Mouse (Mus musculus) testis, adult 2 months (tissue): ENCODE results near the gene Abi1. TPM values are rescaled to one million over a fixed set of nuclear protein-coding genes. Genes with fewer than 3 reads are reported as not detected.

ENCODE experiments used
- H3K27ac ChIP-seq: fragments of 200-500 bp; 2 replicates; pipeline ENCODE4 v1.5.1; 2012; ENCODE audit warnings: low read depth, low read length; ENCODE audit not compliant: control insufficient read depth, insufficient read depth
- H3K27me3 ChIP-seq: fragments of 200-500 bp; 2 replicates; pipeline ENCODE4 v1.6.1; 2012; ENCODE audit warnings: mild to moderate bottlenecking, low read length, moderate library complexity; ENCODE audit not compliant: control insufficient read depth, insufficient read depth
- H3K36me3 ChIP-seq: fragments of 200-500 bp; 2 replicates; pipeline ENCODE4 v1.6.1; 2012; ENCODE audit warnings: mild to moderate bottlenecking, low read length; ENCODE audit not compliant: control insufficient read depth, insufficient read depth
- H3K4me1 ChIP-seq: fragments of 200-500 bp; 2 replicates; pipeline ENCODE4 v1.6.1; 2012; ENCODE audit warnings: low read length; ENCODE audit not compliant: control insufficient read depth, insufficient read depth
- H3K4me3 ChIP-seq: fragments of 200-500 bp; 2 replicates; pipeline ENCODE4 v1.5.1; 2012; ENCODE audit warnings: low read depth, mild to moderate bottlenecking, low read length, moderate library complexity, mixed read lengths; ENCODE audit not compliant: control insufficient read depth
- CTCF ChIP-seq: fragments of 200-500 bp; IDR thresholded peaks from 2 replicates; pipeline ENCODE4 v1.5.1; 2012; ENCODE audit warnings: low read depth, mild to moderate bottlenecking, inconsistent platforms, low read length, moderate library complexity; ENCODE audit not compliant: control insufficient read depth, insufficient read depth, insufficient replicate concordance
- POLR2A ChIP-seq: fragments of 200-500 bp; IDR thresholded peaks from 2 replicates; pipeline ENCODE4 v1.6.1; 2012; ENCODE audit warnings: low read depth, mild to moderate bottlenecking, inconsistent platforms, low read length, moderate library complexity; ENCODE audit not compliant: control insufficient read depth
- polyA plus RNA-seq: library from polyadenylated mRNA; depleted of rRNA; stranded (reverse); fragments of >200 nt; gene quantifications from 2 replicates; pipeline ENCODE4 v1.2.3, GENCODE M21; 2012; rRNA removed

Gene Abi1
- polyA plus RNA-seq, 1 experiment, result 29.1 TPM

- Histone ChIP-seq H3K27me3 (no peaks in the 10 kb centered on the region), H3K4me3 (no peak overlapping the region), H3K36me3 (no peaks in the 10 kb centered on the region; the same call in 1 of the 2 replicates), H3K27ac (no peak overlapping the region), H3K4me1 (no peaks in the 10 kb centered on the region)
- TF ChIP-seq CTCF (no peak), POLR2A (no peak)
Observed at GRCm38 (mm10) chr2:22918651-22919050, 121.4 kb downstream of the Abi1 start.

- Histone ChIP-seq H3K27ac (no peak overlapping the region), H3K4me1 (no peaks in the 10 kb centered on the region), H3K27me3 (no peaks in the 10 kb centered on the region), H3K36me3 (no peaks in the 10 kb centered on the region; the same call in 1 of the 2 replicates), H3K4me3 (no peak overlapping the region)
- TF ChIP-seq POLR2A, result no peak
- TF ChIP-seq CTCF, result no peak
Observed at GRCm38 (mm10) chr2:22914421-22914820, 125.6 kb downstream of the Abi1 start.

DNA sequence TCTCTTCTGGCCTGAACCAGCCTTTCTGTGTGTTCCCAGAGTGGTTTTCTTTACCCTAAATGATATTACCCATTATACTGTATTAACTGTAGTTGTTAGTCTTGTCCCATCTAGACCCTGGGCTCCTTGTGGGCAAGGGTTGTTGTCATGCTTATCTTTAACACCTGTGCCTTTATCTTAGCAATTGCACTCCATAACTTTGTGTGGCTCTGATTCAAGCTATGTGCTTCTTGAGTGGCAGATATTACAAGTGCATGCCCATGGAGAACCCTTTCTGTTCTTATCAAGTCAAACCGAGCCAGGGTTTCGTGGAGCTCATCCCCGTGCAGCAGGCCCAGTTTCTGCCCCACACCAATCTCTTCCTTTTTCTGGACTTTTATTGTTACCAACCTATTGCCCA is 136.1 kb downstream of the Abi1 start:
- Histone ChIP-seq H3K4me1 (no peaks in the 10 kb centered on the region), H3K36me3 (no peaks in the 10 kb centered on the region; the same call in 1 of the 2 replicates), H3K27ac (no peak overlapping the region), H3K27me3 (no peaks in the 10 kb centered on the region), H3K4me3 (no peak overlapping the region)
- TF ChIP-seq CTCF, result no peak
- no peak for TF ChIP-seq POLR2A

DNA sequence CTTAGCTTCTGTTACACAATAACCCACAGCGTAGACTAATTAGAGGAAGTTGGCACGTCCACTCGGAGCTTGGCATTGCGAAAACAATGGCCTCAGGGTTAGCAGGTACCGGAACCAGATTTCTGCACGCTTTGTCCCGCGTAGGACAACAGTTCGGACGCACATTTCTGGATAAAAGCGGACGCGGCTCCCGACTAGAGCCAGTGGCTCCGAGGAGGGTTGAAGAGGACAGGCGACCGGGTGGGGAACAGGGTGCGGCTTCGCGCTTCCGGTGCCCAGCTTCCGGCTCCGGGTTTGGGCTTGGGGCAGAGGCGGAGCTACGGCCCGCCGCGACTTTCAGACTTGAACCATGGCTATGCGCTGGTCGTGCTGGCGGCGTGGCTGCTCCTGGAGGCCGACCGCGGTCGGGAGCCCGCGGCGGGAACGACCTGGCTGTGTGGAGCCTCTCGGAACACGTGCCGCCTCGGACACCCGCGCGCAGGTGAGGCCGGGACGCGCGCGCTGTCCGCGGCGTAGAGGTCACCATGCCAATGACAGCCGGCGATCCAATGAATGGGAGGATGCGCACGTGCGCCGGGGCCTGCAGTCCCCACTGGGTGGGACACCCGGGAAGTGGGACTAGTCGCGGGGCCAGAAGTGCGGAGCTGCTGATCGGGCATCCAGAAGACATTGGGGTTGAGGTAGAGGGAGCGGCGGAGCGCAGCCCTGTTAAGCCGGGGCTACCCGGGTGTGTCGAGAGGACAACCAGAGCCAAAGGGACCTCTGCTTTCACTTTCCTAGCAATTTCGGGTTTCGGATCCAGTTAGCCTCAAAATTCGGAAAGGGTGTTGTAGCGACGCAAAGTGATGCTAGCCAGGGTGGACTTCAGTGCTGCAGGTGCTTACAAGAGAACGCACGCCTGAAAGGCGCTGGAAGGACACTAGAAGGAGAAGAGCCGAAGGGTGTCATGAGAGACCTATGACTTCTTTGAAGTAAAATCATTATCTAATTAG is 144.5 kb downstream of the Abi1 start, which contains the start of gene Pdss1:
Pdss1 (plus strand) TSS at position 241 of the 992 bp plus-strand sequence.
- Histone ChIP-seq H3K36me3 (no peaks in the 10 kb centered on the region), H3K27ac (peak within 1 kb of the TSS; percentile 16), H3K27me3 (no peaks in the 10 kb centered on the region), H3K4me1 (no peaks in the 10 kb centered on the region), H3K4me3 (peak within 1 kb of the TSS; percentile 91)
- TF ChIP-seq CTCF (no peak), POLR2A (peak; percentile 77)

DNA sequence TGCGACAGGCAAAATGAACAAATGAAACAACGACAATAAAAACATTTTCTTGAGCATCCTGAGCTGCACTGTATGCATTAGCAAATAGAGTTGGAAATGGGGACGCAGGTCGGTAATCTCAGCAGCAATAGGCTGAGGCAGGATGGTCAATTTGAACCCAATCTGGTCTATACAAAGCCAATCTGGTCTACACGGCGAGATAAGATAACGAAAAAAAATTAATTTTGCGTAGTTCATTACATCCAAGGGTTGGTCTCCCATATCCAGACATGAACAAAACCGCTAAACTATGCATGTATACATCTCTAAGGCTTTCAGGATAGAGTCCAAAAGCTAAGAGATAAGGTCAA is 145.1 kb downstream of the Abi1 start:
- Histone ChIP-seq H3K36me3 (no peaks in the 10 kb centered on the region), H3K27ac (peak overlapping the region; percentile 16), H3K4me3 (peak overlapping the region; percentile 91), H3K27me3 (no peaks in the 10 kb centered on the region), H3K4me1 (no peaks in the 10 kb centered on the region)
- TF ChIP-seq CTCF (no peak), POLR2A (no peak)

Other genes with a start within 250 kb of the Abi1 start
- 2.5 and 3.4 TPM in 2 replicates for gene Pdss1, start 144.7 kb downstream of the Abi1 start, polyA plus RNA-seq
- gene Acbd5, start 27.9 kb upstream of the Abi1 start, polyA plus RNA-seq, result 7.8 and 10.6 TPM in 2 replicates
- gene Mastl, start 115.8 kb upstream of the Abi1 start, polyA plus RNA-seq, result 2.5 TPM in 2 replicates
- gene Yme1l1, start 116.1 kb upstream of the Abi1 start, polyA plus RNA-seq, result 14.0 and 16.7 TPM in 2 replicates
- 12.4 and 15.8 TPM in 2 replicates for gene 4931423N10Rik, start 167.2 kb upstream of the Abi1 start, polyA plus RNA-seq